Mouse (Mus musculus) heart, embryonic 15.5 days (tissue): ENCODE results near the gene Nuak2. TPM values are rescaled to one million over a fixed set of nuclear protein-coding genes. Genes with fewer than 3 reads are reported as not detected.
A peak's percentile ranks its signal among the peaks of the same experiment; 100 is the strongest.
"Not testable (repeated sequence)": the region's sequence is repeated elsewhere in the genome, so short reads cannot be mapped to it uniquely, and the experiment has no call there.

Experiments used
- ATAC-seq: fragments of 200-750 bp; cut with Nextera tagmentation; replicated peaks from 2 replicates; pipeline ENCODE4 v1.8.0; 2017; ENCODE audit warnings: low read depth, moderate TSS enrichment; ENCODE audit not compliant: insufficient number of reproducible peaks, insufficient read depth, low FRiP score
- H3K27ac ChIP-seq: fragments of 300-500 bp; sonication (generic); 2 replicates; pipeline ENCODE4 v1.5.1; 2015; ENCODE audit warnings: mild to moderate bottlenecking, inconsistent platforms
- H3K27me3 ChIP-seq: fragments of 300-500 bp; sonication (generic); 2 replicates; pipeline ENCODE4 v1.6.1; 2015; ENCODE audit warnings: inconsistent platforms
- H3K36me3 ChIP-seq: fragments of 300-500 bp; sonication (generic); 2 replicates; pipeline ENCODE4 v1.6.1; 2015; ENCODE audit warnings: mild to moderate bottlenecking, inconsistent platforms
- H3K4me1 ChIP-seq: fragments of 300-500 bp; sonication (generic); replicated peaks from 2 replicates; pipeline ENCODE4 v1.6.1; 2015; ENCODE audit warnings: inconsistent platforms
- H3K4me2 ChIP-seq: fragments of 300-500 bp; sonication (generic); 2 replicates; pipeline ENCODE4 v1.6.1; 2015; ENCODE audit warnings: inconsistent platforms, mild to moderate bottlenecking, moderate library complexity
- H3K4me3 ChIP-seq: fragments of 300-500 bp; sonication (generic); 2 replicates; pipeline ENCODE4 v1.5.1; 2015; ENCODE audit warnings: mild to moderate bottlenecking, inconsistent platforms
- H3K9ac ChIP-seq: fragments of 300-500 bp; sonication (generic); 2 replicates; pipeline ENCODE4 v1.6.1; 2015; ENCODE audit warnings: mild to moderate bottlenecking, inconsistent platforms
- H3K9me3 ChIP-seq: fragments of 300-500 bp; sonication (generic); replicated peaks from 2 replicates; pipeline ENCODE4 v1.6.1; 2016; ENCODE audit warnings: inconsistent platforms
- WGBS: fragments of 180-500 bp; shearing (Covaris S2); methylation state at CpG from one replicate; pipeline ENCODE4 v1.1.7; 2015; ENCODE audit warnings: mixed read lengths; 5-methylcytosine and 5-hydroxymethylcytosine counted together
- polyA plus RNA-seq: library from polyadenylated mRNA; unstranded; fragments of >200 nt; fragmentation: Nextera tagmentation; extraction: Ambion mirVana; gene quantifications from 2 replicates; pipeline ENCODE4 v1.2.1, GENCODE M21; 2015

The Nuak2 gene
- polyA plus RNA-seq, 1 experiment from 2014 or later = 3.0 TPM

- no peak overlapping the region for H3K27ac ChIP-seq
- H3K9ac ChIP-seq = no peak overlapping the region
- WGBS = 85% methylated on average over 2 of the region's 2 CpGs
- H3K36me3 ChIP-seq = no peaks in the 10 kb centered on the region
- H3K9me3 ChIP-seq = no peaks in the 10 kb centered on the region
- H3K4me3 ChIP-seq = no peak overlapping the region
- peaks cover 26% of the 10 kb centered on the region; the same call in 1 of the 2 replicates for H3K4me1 ChIP-seq
- H3K27me3 ChIP-seq = no peaks in the 10 kb centered on the region
- no peak overlapping the region for H3K4me2 ChIP-seq
- ATAC-seq = no peak
These were observed 27.3 kb downstream of the Nuak2 start for GRCm38 (mm10) chr1:132343191-132343590.

- no peak overlapping the region for H3K9ac ChIP-seq
- ATAC-seq = no peak
- no peaks in the 10 kb centered on the region for H3K36me3 ChIP-seq
- no peaks in the 10 kb centered on the region for H3K27me3 ChIP-seq
- H3K4me3 ChIP-seq = no peak overlapping the region
- no peak overlapping the region for H3K4me2 ChIP-seq
- no peaks in the 10 kb centered on the region for H3K9me3 ChIP-seq
- peaks cover 22% of the 10 kb centered on the region; the same call in 1 of the 2 replicates for H3K4me1 ChIP-seq
- 92% methylated on average over 1 of the region's 1 CpGs for WGBS
- no peak overlapping the region for H3K27ac ChIP-seq
These were observed 27.7 kb downstream of the Nuak2 start for GRCm38 (mm10) chr1:132343656-132344055.

DNA sequence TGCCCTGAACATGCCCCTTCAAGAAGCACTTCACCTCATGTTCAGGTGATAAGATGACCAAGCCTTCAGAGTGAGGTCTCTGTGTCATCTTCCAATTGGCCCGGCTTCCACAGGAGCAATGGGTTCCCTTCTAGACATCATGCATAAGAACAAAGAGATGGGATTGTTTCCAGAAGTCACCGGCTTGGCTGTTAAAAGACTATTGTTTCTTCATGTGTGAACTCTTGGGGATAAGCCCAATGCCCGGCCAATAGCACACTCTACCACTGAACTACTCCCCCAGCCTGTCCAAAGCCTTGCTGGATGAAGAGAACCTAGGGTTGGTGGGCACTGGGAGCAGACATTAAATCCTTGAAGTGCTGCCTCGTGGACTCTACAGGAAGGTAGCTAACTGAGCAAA is 29.6 kb downstream of the Nuak2 start:
- WGBS = 76% methylated on average over 4 of the region's 4 CpGs

DNA sequence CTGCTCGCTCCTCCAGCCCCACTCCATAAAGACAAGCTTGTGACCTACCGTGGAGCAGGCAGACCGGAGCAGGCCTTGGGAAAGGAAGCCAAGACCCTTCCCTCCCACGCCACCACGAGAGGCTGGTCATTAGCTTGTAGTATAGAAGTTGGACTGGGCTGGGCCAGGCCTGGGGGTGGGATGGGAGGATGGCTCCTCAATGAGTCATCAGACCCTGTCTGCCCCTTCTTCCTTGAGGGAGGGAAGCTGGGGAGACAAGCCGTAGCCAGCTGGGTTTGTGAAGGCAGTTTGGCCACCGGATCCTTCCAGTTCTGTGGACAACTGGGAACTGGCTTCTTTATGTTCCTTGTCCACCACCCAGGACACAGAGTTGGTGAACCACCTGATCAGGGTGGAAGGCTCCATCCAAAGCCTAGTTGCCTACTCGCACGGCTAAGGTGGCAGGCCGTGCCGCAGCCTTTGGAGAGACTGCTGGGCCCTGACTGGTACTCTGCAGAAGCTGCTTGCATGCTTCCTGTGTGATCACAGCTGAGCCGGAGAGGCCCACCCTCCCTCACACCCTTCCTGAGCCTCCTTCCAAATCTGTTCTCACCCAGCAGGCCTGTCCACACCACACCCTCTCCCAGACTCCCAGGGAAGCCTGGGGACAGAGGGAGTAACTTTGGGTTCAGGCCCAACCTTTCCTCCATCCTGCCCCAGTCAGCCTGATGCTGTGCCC is 30.4 kb downstream of the Nuak2 start:
- no peaks in the 10 kb centered on the region for H3K27me3 ChIP-seq
- peak; percentile 68 for ATAC-seq
- H3K4me2 ChIP-seq = no peak overlapping the region
- H3K9ac ChIP-seq = no peak overlapping the region
- no peaks in the 10 kb centered on the region for H3K36me3 ChIP-seq
- peak overlapping the region; percentile 61 for H3K27ac ChIP-seq
- no peak overlapping the region for H3K4me3 ChIP-seq
- no peaks in the 10 kb centered on the region for H3K9me3 ChIP-seq
- H3K4me1 ChIP-seq = peaks cover 21% of the 10 kb centered on the region; the same call in 1 of the 2 replicates
- WGBS = 61% methylated on average over 12 of the region's 12 CpGs

More for the DNA sequence above, 29.6 kb downstream of the Nuak2 start:
- H3K36me3 ChIP-seq = no peaks in the 10 kb centered on the region
- no peak overlapping the region for H3K4me2 ChIP-seq
- H3K27me3 ChIP-seq = no peaks in the 10 kb centered on the region
- H3K9ac ChIP-seq = no peak overlapping the region
- H3K4me1 ChIP-seq = peaks cover 22% of the 10 kb centered on the region; the same call in 1 of the 2 replicates
- no peak for ATAC-seq
- H3K4me3 ChIP-seq = no peak overlapping the region
- H3K9me3 ChIP-seq = no peaks in the 10 kb centered on the region
- H3K27ac ChIP-seq = peak overlapping the region; percentile 61

- no peak overlapping the region for H3K4me2 ChIP-seq
These were observed 31.0 kb downstream of the Nuak2 start for GRCm38 (mm10) chr1:132346951-132347350.

GRCm38 (mm10) chr1:132348401-132348800 is 32.5 kb downstream of the Nuak2 start:
- Histone ChIP-seq H3K9me3 (no peaks in the 10 kb centered on the region), H3K4me1 (peaks cover 12% of the 10 kb centered on the region), H3K27ac (no peak overlapping the region), H3K36me3 (no peaks in the 10 kb centered on the region), H3K4me2 (no peak overlapping the region), H3K4me3 (no peak overlapping the region), H3K9ac (no peak overlapping the region), H3K27me3 (no peaks in the 10 kb centered on the region)
- no peak for ATAC-seq
- WGBS = 81% methylated on average over 5 of the region's 5 CpGs

More at GRCm38 (mm10) chr1:132346951-132347350, 31.0 kb downstream of the Nuak2 start:
- Histone ChIP-seq H3K4me3 (no peak overlapping the region), H3K4me1 (peaks cover 15% of the 10 kb centered on the region; the same call in 1 of the 2 replicates), H3K9me3 (no peaks in the 10 kb centered on the region), H3K27ac (peak overlapping the region; percentile 61), H3K27me3 (no peaks in the 10 kb centered on the region), H3K36me3 (no peaks in the 10 kb centered on the region), H3K9ac (no peak overlapping the region)
- no peak for ATAC-seq

- H3K4me3 ChIP-seq, H3K27me3 ChIP-seq, H3K9me3 ChIP-seq, H3K4me2 ChIP-seq, H3K36me3 ChIP-seq, H3K27ac ChIP-seq, H3K9ac ChIP-seq, ATAC-seq: not testable (repeated sequence)
- peaks cover 15% of the 10 kb centered on the region for H3K4me1 ChIP-seq
These were observed 33.1 kb downstream of the Nuak2 start for GRCm38 (mm10) chr1:132349049-132349448.

GRCm38 (mm10) chr1:132349601-132350000 is 33.7 kb downstream of the Nuak2 start:
- ATAC-seq, H3K4me3 ChIP-seq: not testable (repeated sequence)
- 88% methylated on average over 3 of the region's 3 CpGs for WGBS

DNA sequence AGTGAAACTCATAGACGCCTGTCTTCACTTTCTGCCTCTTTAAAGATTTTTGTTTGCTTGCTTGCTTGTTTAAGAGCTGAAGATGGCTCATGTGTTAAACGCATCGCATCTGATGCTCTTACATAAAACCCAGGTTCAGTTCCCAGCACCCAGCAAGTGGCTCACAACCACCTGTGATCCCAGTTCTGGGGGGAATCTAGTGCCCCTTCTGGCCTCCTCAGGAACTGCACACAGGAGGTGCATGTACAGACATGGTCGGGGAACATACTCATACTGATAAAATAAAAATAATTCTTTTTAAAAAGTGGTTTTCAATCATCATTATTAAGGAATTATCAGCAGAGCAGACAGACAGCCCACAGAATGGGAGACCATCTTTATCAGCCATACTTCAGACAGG is 35.1 kb downstream of the Nuak2 start:
- Histone ChIP-seq H3K4me1 (peaks cover 19% of the 10 kb centered on the region), H3K4me3 (no peak overlapping the region), H3K27me3 (no peaks in the 10 kb centered on the region), H3K9me3 (no peaks in the 10 kb centered on the region), H3K4me2 (no peak overlapping the region), H3K27ac (no peak overlapping the region), H3K36me3 (no peaks in the 10 kb centered on the region), H3K9ac (no peak overlapping the region)
- 91% methylated on average over 4 of the region's 4 CpGs for WGBS
- ATAC-seq = no peak

More at GRCm38 (mm10) chr1:132349601-132350000, 33.7 kb downstream of the Nuak2 start:
- peaks cover 15% of the 10 kb centered on the region for H3K4me1 ChIP-seq
- H3K27me3 ChIP-seq, H3K36me3 ChIP-seq, H3K9ac ChIP-seq, H3K9me3 ChIP-seq, H3K27ac ChIP-seq, H3K4me2 ChIP-seq: not testable (repeated sequence)

- ATAC-seq = no peak
These were observed 37.5 kb downstream of the Nuak2 start for GRCm38 (mm10) chr1:132353389-132353788.

GRCm38 (mm10) chr1:132354234-132354633 is 38.3 kb downstream of the Nuak2 start:
- H3K27me3 ChIP-seq = no peaks in the 10 kb centered on the region
- H3K36me3 ChIP-seq = peaks cover 17% of the 10 kb centered on the region
- H3K4me3 ChIP-seq = no peak overlapping the region
- no peak overlapping the region for H3K9ac ChIP-seq
- ATAC-seq = no peak
- no peaks in the 10 kb centered on the region for H3K9me3 ChIP-seq
- no peak overlapping the region for H3K4me2 ChIP-seq
- H3K4me1 ChIP-seq = peaks cover 16% of the 10 kb centered on the region
- no peak overlapping the region for H3K27ac ChIP-seq
- 83% methylated on average over 9 of the region's 9 CpGs for WGBS

More at GRCm38 (mm10) chr1:132353389-132353788, 37.5 kb downstream of the Nuak2 start:
- no peak overlapping the region for H3K4me3 ChIP-seq
- H3K27ac ChIP-seq = no peak overlapping the region
- no peaks in the 10 kb centered on the region for H3K9me3 ChIP-seq
- WGBS = 38% methylated on average over 5 of the region's 5 CpGs
- no peak overlapping the region for H3K4me2 ChIP-seq
- H3K4me1 ChIP-seq = peaks cover 16% of the 10 kb centered on the region
- no peaks in the 10 kb centered on the region for H3K27me3 ChIP-seq
- peaks cover 9% of the 10 kb centered on the region; the same call in 1 of the 2 replicates for H3K36me3 ChIP-seq
- no peak overlapping the region for H3K9ac ChIP-seq

GRCm38 (mm10) chr1:132355162-132355601 is 39.3 kb downstream of the Nuak2 start:
- Histone ChIP-seq H3K4me2 (no peak overlapping the region), H3K36me3 (peaks cover 26% of the 10 kb centered on the region), H3K27ac (peak overlapping the region; percentile 33; the same call in 1 of the 2 replicates), H3K4me1 (peaks cover 16% of the 10 kb centered on the region), H3K27me3 (no peaks in the 10 kb centered on the region), H3K4me3 (no peak overlapping the region), H3K9me3 (no peaks in the 10 kb centered on the region), H3K9ac (peak overlapping the region; percentile 26; the same call in 1 of the 2 replicates)
- 54% methylated on average over 6 of the region's 6 CpGs for WGBS
- no peak for ATAC-seq
